Mouse (Mus musculus) limb, embryonic 10.5 days (tissue): ENCODE results near the gene Pik3ip1. TPM values are rescaled to one million over a fixed set of nuclear protein-coding genes. Genes with fewer than 3 reads are reported as not detected.
A peak's percentile ranks its signal among the peaks of the same experiment; 100 is the strongest.

Experiments used
- DNase-seq: peaks from one replicate; pipeline ENCODE4 v3.0.0-alpha.2; 2017; ENCODE audit warnings: low spot score
- H3K27ac ChIP-seq: fragments of 300-500 bp; sonication (generic); 2 replicates; pipeline ENCODE4 v1.5.1; 2016; ENCODE audit warnings: mild to moderate bottlenecking
- H3K27me3 ChIP-seq: fragments of 300-500 bp; sonication (generic); 2 replicates; pipeline ENCODE4 v1.6.1; 2016; ENCODE audit warnings: low read depth, mild to moderate bottlenecking; ENCODE audit not compliant: poor library complexity, severe bottlenecking
- H3K36me3 ChIP-seq: fragments of 300-500 bp; sonication (generic); 2 replicates; pipeline ENCODE4 v1.6.1; 2016; ENCODE audit warnings: mild to moderate bottlenecking, moderate library complexity
- H3K4me1 ChIP-seq: fragments of 300-500 bp; sonication (generic); 2 replicates; pipeline ENCODE4 v1.6.1; 2016
- H3K4me3 ChIP-seq: fragments of 300-500 bp; sonication (generic); 2 replicates; pipeline ENCODE4 v1.5.1; 2016; ENCODE audit warnings: mild to moderate bottlenecking, moderate library complexity
- H3K9me3 ChIP-seq: fragments of 300-500 bp; sonication (generic); replicated peaks from 2 replicates; pipeline ENCODE4 v1.6.1; 2016; ENCODE audit warnings: mild to moderate bottlenecking
- WGBS: fragments of 180-500 bp; shearing (Covaris S2); methylation state at CpG from one replicate; pipeline ENCODE4 v1.1.7; 2016; 5-methylcytosine and 5-hydroxymethylcytosine counted together
- polyA plus RNA-seq: library from polyadenylated mRNA; unstranded; fragments of >200 nt; fragmentation: Nextera tagmentation; extraction: Ambion mirVana; gene quantifications from 2 replicates; pipeline ENCODE4 v1.2.1, GENCODE M21; 2016

Pik3ip1 gene
- polyA plus RNA-seq, 1 experiment from 2014 or later: 8.5 TPM

DNA sequence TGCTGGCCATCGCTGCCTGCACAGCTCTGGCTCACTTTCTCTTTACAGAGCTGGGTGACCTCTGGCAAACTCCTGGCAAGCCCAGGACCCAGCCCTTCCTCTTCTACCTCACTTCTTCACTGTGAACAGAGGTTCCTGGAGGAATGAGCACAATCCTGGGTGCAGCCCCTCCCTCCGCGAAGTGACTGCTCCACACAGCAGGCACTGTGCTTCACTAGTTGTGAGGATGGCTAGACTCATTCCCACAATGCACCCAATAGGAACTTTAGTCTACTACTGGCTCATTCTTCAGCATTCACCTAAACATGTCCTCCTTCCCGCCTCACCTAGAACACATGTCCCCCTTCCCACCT is 19.1 kb downstream of the Pik3ip1 start:
- Histone ChIP-seq H3K27me3 (no peaks in the 10 kb centered on the region), H3K36me3 (peaks cover 63% of the 10 kb centered on the region), H3K4me1 (peaks cover 28% of the 10 kb centered on the region), H3K4me3 (no peak overlapping the region), H3K9me3 (no peaks in the 10 kb centered on the region), H3K27ac (peak overlapping the region; percentile 53; the same call in 1 of the 2 replicates)
- WGBS: 85% methylated on average over 4 of the region's 4 CpGs
- no peak for DNase-seq

DNA sequence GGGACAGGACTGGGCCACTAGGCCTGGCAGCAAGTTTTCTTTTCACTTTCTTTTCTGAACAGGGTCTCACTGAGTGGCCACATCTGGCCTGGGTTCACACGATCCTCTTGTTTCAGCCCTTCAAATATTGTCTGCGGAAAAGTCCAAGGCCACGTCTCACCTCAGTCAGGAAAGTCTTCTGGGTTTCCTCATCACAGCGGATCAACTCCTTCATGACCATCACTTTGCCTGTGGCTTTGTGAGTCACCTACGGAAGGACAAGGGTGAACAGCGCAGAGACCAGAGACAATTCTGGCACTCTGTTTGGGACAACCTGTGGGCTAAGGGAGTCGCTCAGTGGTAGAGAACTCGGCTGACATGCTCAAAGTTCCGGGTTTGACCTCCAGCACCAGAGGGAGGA is 21.9 kb downstream of the Pik3ip1 start:
- H3K36me3 ChIP-seq: peaks cover 62% of the 10 kb centered on the region
- no peak overlapping the region for H3K27ac ChIP-seq
- 96% methylated on average over 9 of the region's 9 CpGs for WGBS

DNA sequence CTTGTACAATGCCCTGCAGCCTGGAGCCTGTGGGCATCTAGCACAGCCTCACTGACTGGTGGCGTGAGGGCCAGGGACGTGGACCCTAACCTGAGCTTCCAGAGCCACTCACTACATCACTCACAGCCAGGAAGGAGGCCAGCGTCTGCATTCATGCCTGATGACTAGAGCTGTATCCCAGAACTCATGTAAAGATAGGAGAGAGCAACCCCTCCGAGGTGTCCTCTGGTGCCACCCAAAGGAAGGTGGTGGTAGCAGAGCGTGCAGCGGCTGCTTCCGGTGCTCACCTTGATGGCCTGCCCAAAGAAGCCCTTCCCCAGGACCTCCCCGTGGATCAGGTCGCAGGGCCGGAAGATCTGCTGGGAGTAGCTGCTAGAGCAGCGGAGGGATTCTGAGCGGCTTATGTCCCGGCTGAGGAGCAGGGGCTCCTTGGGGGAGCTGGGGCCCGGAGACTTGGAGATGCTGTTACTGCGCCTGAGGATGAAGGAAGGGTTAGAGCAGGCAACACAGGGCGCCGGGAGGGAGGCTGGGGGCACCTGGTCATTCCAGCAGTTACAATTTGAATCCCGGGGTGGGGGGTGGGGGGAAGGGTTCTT is 22.9 kb downstream of the Pik3ip1 start:
- Histone ChIP-seq H3K4me3 (no peak overlapping the region), H3K27ac (no peak overlapping the region), H3K4me1 (peaks cover 17% of the 10 kb centered on the region), H3K27me3 (no peaks in the 10 kb centered on the region), H3K36me3 (peaks cover 70% of the 10 kb centered on the region), H3K9me3 (no peaks in the 10 kb centered on the region)
- WGBS: 53% methylated on average over 18 of the region's 18 CpGs
- no peak for DNase-seq

More for the DNA sequence above, 21.9 kb downstream of the Pik3ip1 start:
- Histone ChIP-seq H3K4me3 (no peak overlapping the region), H3K9me3 (no peaks in the 10 kb centered on the region), H3K27me3 (no peaks in the 10 kb centered on the region), H3K4me1 (peaks cover 27% of the 10 kb centered on the region)
- DNase-seq: no peak

DNA sequence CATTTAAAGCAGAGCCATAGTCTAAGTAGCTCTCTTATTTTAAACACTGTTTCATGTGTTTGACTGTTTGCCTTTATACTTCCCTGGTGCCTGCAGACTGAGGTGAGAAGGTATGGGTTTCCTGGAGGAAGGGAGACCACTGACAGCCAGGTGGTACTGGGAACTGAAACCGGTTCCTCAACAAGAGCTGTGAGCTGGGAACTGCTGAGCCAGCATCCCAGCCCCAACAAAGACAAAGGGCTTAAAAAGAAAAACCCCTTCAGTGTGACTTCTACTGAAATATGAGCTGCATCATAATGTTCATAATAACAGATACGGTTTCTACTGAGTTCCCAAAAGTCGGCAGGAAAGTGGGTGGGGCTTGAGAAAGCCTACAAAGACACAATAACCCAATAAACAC is 32.7 kb downstream of the Pik3ip1 start:
- Histone ChIP-seq H3K9me3 (no peaks in the 10 kb centered on the region), H3K36me3 (peaks cover 40% of the 10 kb centered on the region), H3K27me3 (no peaks in the 10 kb centered on the region), H3K4me3 (no peak overlapping the region), H3K27ac (no peak overlapping the region), H3K4me1 (no peaks in the 10 kb centered on the region)
- 89% methylated on average over 3 of the region's 3 CpGs for WGBS
- DNase-seq: no peak

DNA sequence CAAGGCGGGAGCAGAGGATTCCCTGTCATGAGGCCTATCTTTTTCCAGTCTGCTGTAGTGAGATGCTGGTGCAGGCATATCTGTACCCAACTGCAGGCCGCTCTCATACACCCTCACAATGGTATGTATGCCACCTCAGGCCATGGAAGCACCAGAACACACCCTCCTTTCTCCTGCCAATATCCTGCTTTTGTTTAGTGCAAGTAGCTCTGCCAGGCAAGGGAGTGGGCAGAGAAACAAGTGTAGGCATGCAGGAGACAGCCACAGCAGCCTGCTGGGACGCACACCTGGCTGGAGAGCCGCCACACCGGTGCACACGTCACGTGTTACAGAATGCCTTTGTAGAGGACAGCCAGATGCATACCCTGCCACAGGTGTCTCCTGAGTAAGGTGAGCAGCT is 36.2 kb downstream of the Pik3ip1 start:
- peaks cover 12% of the 10 kb centered on the region; the same call in 1 of the 2 replicates for H3K36me3 ChIP-seq
- H3K4me3 ChIP-seq: no peak overlapping the region
- peaks cover 26% of the 10 kb centered on the region for H3K4me1 ChIP-seq
- DNase-seq: no peak
- H3K27ac ChIP-seq: no peak overlapping the region
- no peaks in the 10 kb centered on the region for H3K9me3 ChIP-seq
- no peaks in the 10 kb centered on the region for H3K27me3 ChIP-seq
- WGBS: 93% methylated on average over 7 of the region's 7 CpGs

DNA sequence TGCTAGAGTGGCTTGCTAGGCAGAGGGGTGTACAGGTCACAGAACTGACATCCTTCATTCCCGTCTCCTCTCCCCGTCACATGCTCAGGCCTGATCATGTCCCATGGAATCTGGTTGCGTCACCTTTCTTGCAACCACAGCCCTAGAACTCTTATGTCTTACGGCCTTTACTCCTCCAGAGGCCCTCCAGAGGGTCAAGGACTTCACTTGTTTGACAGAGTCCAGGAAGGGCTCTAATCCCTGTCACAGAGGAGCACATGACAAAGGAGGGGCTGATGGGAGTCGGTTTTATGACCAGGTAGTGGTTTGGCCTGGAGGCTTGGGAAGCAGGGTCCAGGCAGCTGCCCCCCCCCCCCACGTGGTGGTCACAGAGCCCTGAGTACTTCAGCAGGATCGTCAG is 38.8 kb downstream of the Pik3ip1 start:
- H3K9me3 ChIP-seq: no peaks in the 10 kb centered on the region
- WGBS: 32% methylated on average over 7 of the region's 7 CpGs
- peaks cover 43% of the 10 kb centered on the region for H3K4me1 ChIP-seq
- 0 out of 2 replicates have a peak overlapping the region, but pooled peaks have one; percentile 19 for H3K27ac ChIP-seq
- no peak overlapping the region for H3K4me3 ChIP-seq
- no peak for DNase-seq
- H3K36me3 ChIP-seq: 0 out of 2 replicates have a peak, but pooled peaks cover 2% of the 10 kb centered on the region
- H3K27me3 ChIP-seq: no peaks in the 10 kb centered on the region

DNA sequence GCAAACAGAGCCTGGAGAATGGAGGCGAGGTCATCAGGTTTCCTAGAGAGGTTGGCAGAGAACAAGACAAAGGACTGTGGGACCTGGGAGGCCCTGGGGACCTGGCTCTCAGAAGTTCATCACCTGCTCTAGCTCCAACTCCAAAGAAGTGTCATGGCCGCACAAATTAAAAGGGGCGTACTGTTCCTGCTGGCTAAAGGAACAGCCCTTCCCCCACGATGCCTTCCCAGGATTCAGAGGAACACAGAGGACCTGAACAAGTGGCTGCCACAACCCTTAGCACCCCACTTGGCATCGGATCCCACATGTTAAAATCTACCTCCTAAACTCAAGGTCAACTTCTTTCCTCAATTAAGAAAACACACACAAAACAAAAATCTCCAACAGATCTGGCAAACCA is 39.2 kb downstream of the Pik3ip1 start:
- 0 out of 2 replicates have a peak, but pooled peaks cover 2% of the 10 kb centered on the region for H3K36me3 ChIP-seq
- WGBS: 79% methylated on average over 5 of the region's 5 CpGs
- H3K4me1 ChIP-seq: peaks cover 48% of the 10 kb centered on the region
- no peaks in the 10 kb centered on the region for H3K27me3 ChIP-seq
- H3K27ac ChIP-seq: 0 out of 2 replicates have a peak overlapping the region, but pooled peaks have one; percentile 19
- no peaks in the 10 kb centered on the region for H3K9me3 ChIP-seq
- no peak overlapping the region for H3K4me3 ChIP-seq
- no peak for DNase-seq

DNA sequence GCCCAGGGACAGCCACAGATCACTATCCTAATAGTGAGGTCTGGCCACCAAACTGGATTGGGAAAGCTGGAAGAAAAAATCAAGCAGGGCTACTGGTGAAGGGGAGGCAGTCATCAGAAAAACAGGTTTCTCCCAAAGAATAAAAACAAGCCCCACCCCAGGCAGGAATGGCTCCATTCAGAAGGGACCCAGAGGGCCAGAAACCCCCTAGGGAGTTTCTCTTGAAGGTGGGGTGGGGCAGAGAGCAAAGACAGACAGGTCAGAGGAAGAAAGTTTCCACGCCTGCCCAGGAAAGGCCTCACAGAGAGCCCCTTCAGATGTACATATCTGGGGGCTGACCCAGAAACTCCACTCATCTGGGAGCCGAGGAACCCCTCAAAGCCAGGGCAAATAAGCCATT is 40.0 kb downstream of the Pik3ip1 start:
- DNase-seq: no peak
- Histone ChIP-seq H3K36me3 (0 out of 2 replicates have a peak, but pooled peaks cover 2% of the 10 kb centered on the region), H3K4me1 (peaks cover 55% of the 10 kb centered on the region), H3K27ac (0 out of 2 replicates have a peak overlapping the region, but pooled peaks have one; percentile 85), H3K9me3 (no peaks in the 10 kb centered on the region), H3K27me3 (no peaks in the 10 kb centered on the region), H3K4me3 (peak overlapping the region; percentile 61)
- WGBS: 76% methylated on average over 2 of the region's 2 CpGs

DNA sequence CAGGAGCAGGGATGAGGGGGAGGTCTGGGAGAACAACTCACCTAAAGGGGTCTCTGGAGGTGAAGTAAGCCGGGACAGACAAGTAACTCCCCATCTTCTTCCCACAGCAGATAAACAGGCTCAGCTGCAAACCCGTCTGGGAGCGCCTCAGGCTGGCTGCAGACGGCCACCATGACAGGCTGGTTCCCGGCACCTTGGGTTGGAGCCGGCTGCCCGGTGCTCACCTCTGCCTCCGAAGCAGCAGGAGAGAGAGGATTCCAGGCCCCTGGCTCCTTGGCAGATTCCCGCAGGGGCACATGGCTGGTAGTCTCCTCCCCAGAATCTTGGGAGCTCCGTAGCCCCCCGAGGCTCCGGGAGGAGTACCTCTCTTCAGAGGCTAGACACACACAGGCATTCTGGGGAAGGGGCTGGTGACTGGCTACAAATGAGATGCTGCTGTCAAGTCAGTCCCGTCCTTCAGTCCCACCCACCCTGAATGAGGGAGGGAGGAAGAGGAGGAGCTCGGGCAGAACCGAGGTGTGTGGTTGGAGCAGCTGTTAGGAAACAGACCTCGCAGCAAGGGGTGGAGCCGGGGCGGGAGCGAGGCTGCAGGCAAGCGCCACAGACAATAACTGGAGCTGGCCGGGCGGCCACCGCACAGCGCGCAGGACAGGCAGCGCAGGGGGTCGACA is 40.9 kb downstream of the Pik3ip1 start:
- no peaks in the 10 kb centered on the region for H3K27me3 ChIP-seq
- peaks cover 64% of the 10 kb centered on the region for H3K4me1 ChIP-seq
- WGBS: 3% methylated on average over 27 of the region's 27 CpGs

DNA sequence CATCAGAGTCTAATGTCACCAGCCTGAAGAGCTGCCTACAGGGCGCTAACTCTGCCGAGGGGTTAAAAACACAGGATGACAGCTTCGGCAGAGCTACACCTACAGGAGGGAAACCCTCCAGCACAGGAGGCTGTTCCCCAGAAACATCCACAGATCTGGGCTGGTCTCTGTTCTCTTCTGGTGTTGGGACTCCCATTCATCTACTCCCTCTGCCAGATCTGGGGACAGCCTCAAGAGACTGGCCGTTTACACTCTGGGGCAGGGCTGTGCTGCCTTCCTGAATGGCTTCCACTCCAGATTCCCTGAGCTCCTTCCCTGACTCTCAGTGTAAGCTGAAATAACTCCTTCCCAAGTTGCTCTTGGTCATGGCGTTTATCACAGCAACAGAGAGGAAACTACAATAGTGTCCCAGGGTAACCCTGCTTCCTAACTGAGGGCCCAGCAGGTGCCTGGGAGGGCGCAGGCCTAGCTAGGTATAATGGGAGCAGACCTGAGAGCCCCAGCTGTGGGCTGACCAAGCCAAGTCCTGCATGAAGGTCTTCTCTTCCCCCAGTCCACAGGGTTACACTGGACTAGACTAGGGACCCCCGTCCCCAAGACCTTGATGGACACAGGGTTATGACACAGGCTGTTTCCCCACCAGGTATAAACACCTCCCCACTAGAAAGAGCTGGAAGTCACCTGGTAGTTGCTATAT is 41.5 kb downstream of the Pik3ip1 start:
- H3K36me3 ChIP-seq: no peaks in the 10 kb centered on the region
- DNase-seq: no peak
- peak overlapping the region; percentile 61 for H3K4me3 ChIP-seq
- peak overlapping the region; percentile 85 for H3K27ac ChIP-seq
- WGBS: 24% methylated on average over 7 of the region's 7 CpGs
- peaks cover 64% of the 10 kb centered on the region for H3K4me1 ChIP-seq
- no peaks in the 10 kb centered on the region for H3K27me3 ChIP-seq
- no peaks in the 10 kb centered on the region for H3K9me3 ChIP-seq

More for the DNA sequence above, 40.9 kb downstream of the Pik3ip1 start:
- peak; percentile 92 for DNase-seq
- Histone ChIP-seq H3K27ac (peak overlapping the region; percentile 85), H3K36me3 (0 out of 2 replicates have a peak, but pooled peaks cover 2% of the 10 kb centered on the region), H3K9me3 (no peaks in the 10 kb centered on the region), H3K4me3 (peak overlapping the region; percentile 61)

DNA sequence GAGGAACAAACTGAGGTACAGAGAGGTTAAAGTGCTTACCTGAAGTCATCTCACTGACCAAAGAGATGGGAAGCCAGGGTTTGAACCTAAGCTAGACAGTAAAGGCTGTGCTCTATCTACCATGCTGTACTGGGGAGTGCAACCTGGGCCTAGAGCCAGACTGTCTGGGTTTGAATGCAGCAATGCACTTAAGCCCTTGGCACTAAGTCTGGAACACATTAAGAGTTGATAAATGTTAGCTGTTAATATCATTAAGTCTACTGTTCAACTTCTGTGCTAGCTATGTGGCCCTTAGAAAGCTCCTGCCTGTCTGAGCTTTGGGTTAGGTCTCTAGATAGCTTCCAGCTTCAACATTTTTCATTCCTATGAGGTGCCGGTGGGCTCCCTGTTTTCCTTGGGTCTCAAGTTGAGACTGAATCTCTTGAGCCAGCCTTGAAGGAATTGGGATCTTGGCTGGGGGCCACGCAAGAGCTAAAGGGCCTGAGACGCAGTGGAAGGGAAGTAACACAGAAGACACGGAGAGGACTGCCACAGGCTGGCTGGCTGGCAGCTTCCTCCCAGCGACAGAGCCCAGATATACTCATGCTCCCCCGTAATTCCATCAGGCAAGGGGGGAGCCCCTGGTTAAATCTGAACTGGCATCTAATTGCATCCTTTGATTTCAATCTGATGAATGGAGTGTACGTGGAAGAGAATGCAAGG is 43.5 kb downstream of the Pik3ip1 start:
- no peaks in the 10 kb centered on the region for H3K27me3 ChIP-seq
- no peak for DNase-seq
- peak overlapping the region; percentile 82 for H3K27ac ChIP-seq
- 23% methylated on average over 7 of the region's 7 CpGs for WGBS
- no peaks in the 10 kb centered on the region for H3K9me3 ChIP-seq
- H3K4me3 ChIP-seq: peak overlapping the region; percentile 36
- H3K4me1 ChIP-seq: peaks cover 64% of the 10 kb centered on the region
- H3K36me3 ChIP-seq: no peaks in the 10 kb centered on the region

DNA sequence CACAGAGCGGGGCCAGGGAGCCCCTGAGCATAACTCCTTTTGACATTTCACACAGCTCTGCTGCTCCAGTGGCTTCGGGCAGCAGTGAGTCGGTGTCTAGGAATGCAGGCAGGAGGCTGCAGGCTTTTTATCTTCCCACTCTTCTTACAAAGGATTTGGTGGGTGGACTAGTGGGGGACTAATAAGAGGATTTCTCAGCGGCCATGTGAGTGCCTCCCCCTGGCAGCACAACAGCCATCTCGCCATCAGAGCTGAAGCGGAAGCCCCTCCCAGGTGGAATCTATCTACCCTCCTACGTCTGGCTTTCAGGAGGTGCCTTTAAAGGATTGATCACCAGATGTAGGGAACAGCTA is 44.1 kb downstream of the Pik3ip1 start:
- no peaks in the 10 kb centered on the region for H3K36me3 ChIP-seq
- peaks cover 58% of the 10 kb centered on the region for H3K4me1 ChIP-seq
- no peaks in the 10 kb centered on the region for H3K9me3 ChIP-seq
- 6% methylated on average over 7 of the region's 7 CpGs for WGBS
- H3K27ac ChIP-seq: peak overlapping the region; percentile 82
- no peaks in the 10 kb centered on the region for H3K27me3 ChIP-seq
- peak overlapping the region; percentile 36 for H3K4me3 ChIP-seq
- DNase-seq: peak; percentile 68
